Mouse (Mus musculus) hindbrain, embryonic 10.5 days (tissue): ENCODE measurements at regions not wholly inside any gene's neighbourhood (a gene's known extent, or its start where the extent isn't known, plus 50 kb on each side); places are given as distances from the start of the nearest gene placed in this dataset.

Source experiments
- DNase-seq: peaks from one replicate; pipeline ENCODE4 v3.0.0-alpha.2; 2017; ENCODE audit warnings: low spot score
- H3K27ac ChIP-seq: fragments of 300-500 bp; sonication (generic); 2 replicates; pipeline ENCODE4 v1.5.1; 2016; ENCODE audit warnings: mild to moderate bottlenecking, moderate library complexity
- H3K27me3 ChIP-seq: fragments of 300-500 bp; sonication (generic); 2 replicates; pipeline ENCODE4 v1.6.1; 2016; ENCODE audit warnings: mild to moderate bottlenecking; ENCODE audit not compliant: poor library complexity, insufficient read depth, severe bottlenecking
- H3K36me3 ChIP-seq: fragments of 300-500 bp; sonication (generic); 2 replicates; pipeline ENCODE4 v1.6.1; 2016; ENCODE audit warnings: mild to moderate bottlenecking, moderate library complexity
- H3K4me1 ChIP-seq: fragments of 300-500 bp; sonication (generic); replicated peaks from 2 replicates; pipeline ENCODE4 v1.6.1; 2016; ENCODE audit warnings: mild to moderate bottlenecking
- H3K4me3 ChIP-seq: fragments of 300-500 bp; sonication (generic); 2 replicates; pipeline ENCODE4 v1.5.1; 2016; ENCODE audit warnings: mild to moderate bottlenecking, moderate library complexity
- H3K9me3 ChIP-seq: fragments of 300-500 bp; sonication (generic); 2 replicates; pipeline ENCODE4 v1.6.1; 2016; ENCODE audit warnings: mild to moderate bottlenecking, moderate library complexity
- WGBS: fragments of 180-500 bp; shearing (Covaris S2); methylation state at CpG from one replicate; pipeline ENCODE4 v1.1.7; 2016; 5-methylcytosine and 5-hydroxymethylcytosine counted together

DNA sequence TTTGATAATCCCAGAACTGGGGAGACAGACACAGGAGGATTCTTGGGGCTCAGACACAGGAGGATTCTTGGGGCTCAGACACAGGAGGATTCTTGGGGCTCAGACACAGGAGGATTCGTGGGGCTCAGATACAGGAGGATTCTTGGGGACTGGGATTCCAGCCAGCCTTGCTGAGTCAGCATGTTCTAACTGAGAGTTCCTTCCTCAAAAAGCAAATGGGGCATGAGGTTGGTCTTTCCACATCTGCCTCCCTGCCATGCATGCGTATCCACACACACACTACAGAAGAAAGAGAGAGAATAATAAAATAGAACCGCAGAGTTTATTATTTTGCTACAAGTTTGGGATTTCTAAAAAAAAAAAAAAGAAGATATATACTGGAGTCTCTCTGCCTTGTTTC, 218.8 kb upstream of the Cxcr4 start:
- no peaks in the 10 kb centered on the region for H3K9me3 ChIP-seq
- H3K36me3 ChIP-seq = no peaks in the 10 kb centered on the region
- no peak for DNase-seq
- H3K27ac ChIP-seq = no peak overlapping the region
- WGBS = 84% methylated on average over 3 of the region's 3 CpGs
- no peaks in the 10 kb centered on the region for H3K27me3 ChIP-seq
- H3K4me3 ChIP-seq = no peak overlapping the region
- peaks cover 14% of the 10 kb centered on the region for H3K4me1 ChIP-seq

GRCm38 (mm10) chr1:128810094-128810493, 218.0 kb upstream of the Cxcr4 start:
- no peak for DNase-seq
- peak overlapping the region; percentile 2; the same call in 1 of the 2 replicates for H3K27ac ChIP-seq
- 71% methylated on average over 2 of the region's 2 CpGs for WGBS
- no peaks in the 10 kb centered on the region for H3K36me3 ChIP-seq
- no peaks in the 10 kb centered on the region for H3K9me3 ChIP-seq
- no peak overlapping the region for H3K4me3 ChIP-seq
- H3K27me3 ChIP-seq = no peaks in the 10 kb centered on the region
- H3K4me1 ChIP-seq = peaks cover 22% of the 10 kb centered on the region

GRCm38 (mm10) chr1:128809601-128810000, 217.5 kb upstream of the Cxcr4 start:
- DNase-seq = no peak
- peaks cover 26% of the 10 kb centered on the region for H3K4me1 ChIP-seq
- H3K4me3 ChIP-seq = no peak overlapping the region
- H3K9me3 ChIP-seq = no peaks in the 10 kb centered on the region
- no peaks in the 10 kb centered on the region for H3K27me3 ChIP-seq
- H3K27ac ChIP-seq = no peak overlapping the region
- WGBS = 93% methylated on average over 8 of the region's 8 CpGs
- no peaks in the 10 kb centered on the region for H3K36me3 ChIP-seq

DNA sequence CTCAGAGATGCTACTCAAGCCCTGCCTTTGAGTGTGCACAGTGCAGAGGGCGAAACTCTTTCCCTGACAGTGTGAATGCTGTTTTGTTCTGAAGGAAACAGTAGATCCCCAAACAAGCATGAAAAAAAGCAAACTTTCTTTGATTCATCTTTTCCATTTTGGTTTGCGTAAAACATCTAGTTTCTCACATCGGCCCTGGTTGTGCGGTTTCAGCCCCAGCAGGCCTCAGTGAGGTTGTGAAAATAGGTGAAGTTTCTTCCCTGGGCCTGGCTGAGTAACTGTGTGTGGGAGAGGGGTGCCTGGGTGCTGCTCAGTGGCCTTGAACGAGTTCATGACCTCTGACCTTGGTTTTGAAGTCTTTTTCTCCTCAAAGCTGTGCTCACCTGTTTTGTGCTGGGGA, 216.5 kb upstream of the Cxcr4 start:
- H3K27ac ChIP-seq = no peak overlapping the region
- DNase-seq = no peak
- no peaks in the 10 kb centered on the region for H3K9me3 ChIP-seq
- no peaks in the 10 kb centered on the region for H3K27me3 ChIP-seq
- 79% methylated on average over 5 of the region's 5 CpGs for WGBS
- H3K36me3 ChIP-seq = no peaks in the 10 kb centered on the region
- H3K4me3 ChIP-seq = no peak overlapping the region
- peaks cover 34% of the 10 kb centered on the region for H3K4me1 ChIP-seq

DNA sequence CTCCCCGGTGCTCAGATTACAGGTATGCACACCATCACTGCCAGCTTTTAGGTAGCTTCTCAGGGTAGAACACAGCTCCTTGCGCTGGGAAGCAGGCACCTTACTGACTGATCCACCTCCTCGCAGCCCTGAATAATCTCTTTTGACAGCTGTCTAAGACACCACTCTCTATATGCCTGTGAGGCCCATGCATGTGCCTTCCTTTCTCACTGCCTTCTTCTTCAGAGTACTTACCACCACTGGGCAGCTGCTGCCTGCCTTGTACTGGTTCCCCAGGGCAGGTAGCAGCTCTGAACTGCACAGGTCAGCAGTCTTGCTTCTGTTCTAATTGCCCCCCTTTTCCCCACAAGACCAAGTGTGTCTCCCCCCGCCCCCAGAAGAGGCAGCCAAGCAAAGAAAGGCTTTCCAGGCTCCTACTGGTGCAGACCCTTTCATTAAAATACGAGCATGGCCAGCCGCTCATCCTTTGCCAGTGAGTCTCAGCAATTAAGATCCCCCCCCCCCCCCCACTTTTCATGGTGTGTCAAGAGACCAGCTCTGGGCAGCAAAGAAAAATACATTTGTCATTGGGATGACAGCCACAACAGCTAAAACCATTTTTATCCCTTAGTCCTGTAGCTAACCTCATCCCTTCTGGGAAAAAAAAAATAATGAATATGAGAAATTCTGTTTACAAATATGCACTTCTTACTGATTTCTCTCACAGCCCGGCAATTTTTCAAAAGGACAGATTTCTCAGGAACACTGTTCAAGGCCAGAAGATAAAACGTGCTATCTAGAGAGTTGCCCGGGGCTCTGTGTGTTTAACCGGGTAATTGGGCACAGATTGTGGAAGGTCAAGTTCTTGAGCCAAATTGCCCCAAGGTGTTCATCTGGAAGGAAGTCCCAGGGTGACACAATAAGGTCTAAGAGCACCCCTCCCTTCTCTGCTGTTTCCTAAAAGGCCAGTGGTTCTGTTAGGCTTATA, 213.9 kb upstream of the Cxcr4 start:
- H3K27ac ChIP-seq = peak overlapping the region; percentile 75
- peak; percentile 33 for DNase-seq

DNA sequence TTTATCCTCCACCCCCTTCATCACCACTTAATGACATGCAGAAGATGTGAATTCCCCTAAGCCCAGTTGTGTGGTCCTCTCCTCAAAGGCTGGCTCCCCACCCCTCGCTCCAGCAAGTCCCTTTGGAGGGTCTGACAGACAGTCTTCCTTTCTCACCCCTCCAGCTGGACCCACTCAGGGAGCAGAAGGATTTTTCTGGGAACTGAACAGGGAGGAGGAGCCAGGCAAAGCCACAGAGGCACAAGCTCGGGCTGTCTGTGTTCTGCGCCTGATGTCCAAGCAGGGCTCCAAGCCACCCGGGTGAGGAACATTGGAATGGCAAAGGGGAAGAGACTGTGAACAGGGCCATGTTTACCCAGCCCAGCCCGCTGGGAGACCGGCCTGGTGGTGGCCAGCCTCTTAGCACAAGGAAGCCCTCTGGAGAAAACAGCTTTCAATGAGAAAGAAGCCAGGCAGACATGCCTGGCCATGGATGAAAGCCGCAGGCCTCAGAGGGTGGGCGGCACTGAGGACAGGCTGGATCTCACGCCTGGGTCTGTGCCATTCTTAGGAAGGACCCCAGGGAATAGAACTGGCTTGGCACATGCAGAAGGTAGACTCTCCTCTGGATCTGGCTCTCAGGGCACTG, 211.5 kb upstream of the Cxcr4 start:
- WGBS = 25% methylated on average over 9 of the region's 9 CpGs
- H3K9me3 ChIP-seq = no peaks in the 10 kb centered on the region
- no peaks in the 10 kb centered on the region for H3K36me3 ChIP-seq
- DNase-seq = peak; percentile 47
- peak overlapping the region; percentile 84 for H3K27ac ChIP-seq
- peaks cover 3% of the 10 kb centered on the region; the same call in 1 of the 2 replicates for H3K27me3 ChIP-seq
- H3K4me3 ChIP-seq = no peak overlapping the region
- peaks cover 42% of the 10 kb centered on the region for H3K4me1 ChIP-seq

More for the DNA sequence above, 213.9 kb upstream of the Cxcr4 start:
- Histone ChIP-seq H3K4me3 (no peak overlapping the region), H3K27me3 (peaks cover 3% of the 10 kb centered on the region; the same call in 1 of the 2 replicates), H3K9me3 (no peaks in the 10 kb centered on the region), H3K36me3 (no peaks in the 10 kb centered on the region), H3K4me1 (peaks cover 42% of the 10 kb centered on the region)
- 49% methylated on average over 10 of the region's 10 CpGs for WGBS

GRCm38 (mm10) chr1:128803058-128803432, 211.0 kb upstream of the Cxcr4 start:
- Histone ChIP-seq H3K27me3 (peaks cover 3% of the 10 kb centered on the region; the same call in 1 of the 2 replicates), H3K4me3 (no peak overlapping the region), H3K36me3 (no peaks in the 10 kb centered on the region), H3K9me3 (no peaks in the 10 kb centered on the region), H3K4me1 (peaks cover 42% of the 10 kb centered on the region), H3K27ac (peak overlapping the region; percentile 84)
- no peak for DNase-seq

DNA sequence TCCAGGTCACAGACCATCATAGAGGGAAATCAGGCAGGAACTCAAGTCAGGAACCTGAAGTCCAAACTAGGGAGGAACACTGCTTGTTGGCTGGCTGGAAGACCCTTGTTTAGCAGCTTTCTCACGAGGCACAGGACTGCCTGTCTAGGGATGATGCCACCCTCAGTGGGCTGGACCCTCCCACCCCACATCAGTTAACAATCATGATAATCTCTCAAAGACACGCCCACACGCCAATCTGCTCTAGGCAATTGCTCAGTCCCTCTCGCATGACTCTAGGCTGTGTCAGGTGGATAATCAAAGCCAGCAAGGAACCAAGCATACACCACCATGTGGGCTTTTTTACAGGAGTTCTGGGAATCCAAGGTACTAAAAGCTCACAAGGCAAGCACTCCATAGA, 206.6 kb upstream of the Cxcr4 start:
- H3K36me3 ChIP-seq = no peaks in the 10 kb centered on the region
- H3K9me3 ChIP-seq = no peaks in the 10 kb centered on the region
- H3K4me1 ChIP-seq = peaks cover 10% of the 10 kb centered on the region
- DNase-seq = no peak
- 77% methylated on average over 4 of the region's 4 CpGs for WGBS
- peaks cover 3% of the 10 kb centered on the region; the same call in 1 of the 2 replicates for H3K27me3 ChIP-seq
- no peak overlapping the region for H3K27ac ChIP-seq
- no peak overlapping the region for H3K4me3 ChIP-seq

DNA sequence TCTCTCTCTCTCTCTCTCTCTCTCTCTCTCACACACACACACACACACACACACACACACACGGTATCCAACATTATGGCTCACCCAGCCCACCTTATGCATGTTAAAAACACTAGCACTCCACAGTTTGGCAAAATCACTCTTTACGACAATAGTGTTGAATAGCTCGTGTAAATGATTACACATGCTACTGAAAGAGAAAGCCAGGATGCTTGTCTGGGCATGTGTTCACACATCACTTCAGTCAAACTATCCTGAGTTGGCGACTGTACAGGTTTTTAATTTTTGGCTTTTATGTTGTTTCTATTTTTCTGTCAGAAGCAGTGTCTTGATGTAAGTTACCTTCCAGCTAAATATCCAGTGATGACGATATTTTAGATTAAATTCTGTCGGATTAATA, 203.6 kb upstream of the Cxcr4 start:
- no peak overlapping the region for H3K27ac ChIP-seq
- H3K36me3 ChIP-seq = no peaks in the 10 kb centered on the region
- 93% methylated on average over 6 of the region's 6 CpGs for WGBS
- H3K4me3 ChIP-seq = no peak overlapping the region
- H3K27me3 ChIP-seq = no peaks in the 10 kb centered on the region
- DNase-seq = no peak
- H3K9me3 ChIP-seq = no peaks in the 10 kb centered on the region
- no peaks in the 10 kb centered on the region for H3K4me1 ChIP-seq

DNA sequence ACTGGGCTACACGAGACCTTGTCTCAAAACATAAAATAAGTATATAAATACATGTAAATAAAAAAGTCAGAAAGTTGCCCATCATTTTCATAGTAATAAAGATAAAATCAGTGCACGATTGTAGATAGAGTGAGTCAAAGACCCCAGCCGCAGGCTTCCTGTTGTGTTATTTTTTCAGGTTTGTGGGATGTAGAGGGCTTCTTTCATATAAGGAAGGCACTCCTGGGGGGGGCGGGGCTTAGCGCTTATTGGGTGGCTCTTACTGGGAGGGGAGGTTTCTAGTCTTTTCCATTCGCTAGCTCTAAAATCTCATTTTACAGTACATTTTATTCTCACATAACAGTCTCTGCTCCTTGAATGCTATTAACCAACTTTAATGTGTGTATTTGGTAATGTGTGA, 198.8 kb upstream of the Cxcr4 start:
- no peak overlapping the region for H3K4me3 ChIP-seq
- no peaks in the 10 kb centered on the region for H3K36me3 ChIP-seq
- H3K4me1 ChIP-seq = peaks cover 13% of the 10 kb centered on the region; the same call in 1 of the 2 replicates
- DNase-seq = no peak
- no peaks in the 10 kb centered on the region for H3K9me3 ChIP-seq
- no peak overlapping the region for H3K27ac ChIP-seq
- no peaks in the 10 kb centered on the region for H3K27me3 ChIP-seq
- 92% methylated on average over 6 of the region's 6 CpGs for WGBS

DNA sequence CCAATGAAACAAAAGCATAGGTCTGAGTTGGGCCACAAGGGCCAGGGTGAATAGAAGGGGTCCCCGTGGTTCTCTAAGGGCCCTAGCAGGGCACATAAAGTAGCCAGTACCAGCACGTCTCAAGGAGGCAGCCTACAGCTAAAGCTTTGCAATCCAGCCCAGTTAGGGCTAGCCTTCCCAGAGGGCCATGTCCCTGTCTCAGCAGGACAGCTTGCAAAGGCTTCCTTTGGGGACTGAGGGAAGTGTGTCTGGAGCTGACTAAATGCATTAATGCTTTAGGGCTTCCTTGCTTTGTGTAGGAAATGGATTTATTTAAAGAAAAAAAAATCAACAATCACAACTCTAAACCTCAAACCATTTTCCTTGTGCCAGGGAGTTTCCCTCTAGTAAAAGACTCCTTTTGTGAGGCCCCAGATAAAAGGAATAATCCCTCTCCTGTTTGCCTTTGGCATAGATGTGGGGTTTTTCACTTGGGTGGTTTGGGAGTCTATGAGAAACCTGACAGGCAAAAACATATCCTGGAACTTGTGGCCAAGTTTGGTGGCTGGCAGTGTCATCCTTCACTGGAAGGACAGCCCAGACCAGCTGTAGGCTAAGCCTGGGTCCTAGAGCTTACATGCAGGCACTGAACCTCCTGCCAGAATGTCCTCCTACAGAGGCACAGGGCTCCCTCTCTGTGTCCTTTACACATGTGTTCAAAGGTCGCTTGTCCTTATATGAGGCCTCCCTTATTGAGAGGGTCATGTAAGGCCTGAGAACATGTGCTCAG, 197.7 kb upstream of the Cxcr4 start:
- Histone ChIP-seq H3K36me3 (no peaks in the 10 kb centered on the region), H3K4me3 (no peak overlapping the region), H3K27ac (peak overlapping the region; percentile 59; the same call in 1 of the 2 replicates), H3K9me3 (no peaks in the 10 kb centered on the region), H3K27me3 (no peaks in the 10 kb centered on the region), H3K4me1 (peaks cover 13% of the 10 kb centered on the region; the same call in 1 of the 2 replicates)
- 64% methylated on average over 3 of the region's 3 CpGs for WGBS
- no peak for DNase-seq

GRCm38 (mm10) chr1:128788227-128788626, 196.1 kb upstream of the Cxcr4 start:
- Histone ChIP-seq H3K27me3 (no peaks in the 10 kb centered on the region), H3K9me3 (no peaks in the 10 kb centered on the region), H3K4me3 (no peak overlapping the region), H3K36me3 (no peaks in the 10 kb centered on the region), H3K27ac (no peak overlapping the region), H3K4me1 (peaks cover 13% of the 10 kb centered on the region; the same call in 1 of the 2 replicates)
- DNase-seq = no peak
- 64% methylated on average over 6 of the region's 6 CpGs for WGBS
